Mouse (Mus musculus) hematopoietic stem cell, adult 5-6 weeks (primary cell): Measurements from ENCODE around the gene Ccdc125. TPM values are rescaled to one million over a fixed set of nuclear protein-coding genes. Genes with fewer than 3 reads are reported as not detected.
"Not testable (repeated sequence)": the region's sequence is repeated elsewhere in the genome, so short reads cannot be mapped to it uniquely, and the experiment has no call there.

Experiments used
- ATAC-seq, 2 experiments: fragments of 125-278 bp in 1 of 2; replicated peaks in 1 of 2; 2 replicates each; pipeline ENCODE4 v1.8.0; 2016 to 2017; ENCODE audit warnings: inconsistent platforms in 2 of 2, mild to moderate bottlenecking in 2 of 2, moderate number of reproducible peaks in 2 of 2, low read depth in 1 of 2, moderate TSS enrichment in 1 of 2; ENCODE audit not compliant: low FRiP score in 2 of 2, poor library complexity in 2 of 2, severe bottlenecking in 2 of 2, insufficient read depth in 1 of 2, low TSS enrichment in 1 of 2
- total RNA-seq: library from RNA; stranded (forward); fragments of 172-1452, 232-1000 nt; gene quantifications from 2 replicates; pipeline ENCODE4 v1.2.3, GENCODE M21; 2017

Ccdc125 gene
- total RNA-seq, 1 experiment from 2014 or later, result 23.6 TPM

DNA sequence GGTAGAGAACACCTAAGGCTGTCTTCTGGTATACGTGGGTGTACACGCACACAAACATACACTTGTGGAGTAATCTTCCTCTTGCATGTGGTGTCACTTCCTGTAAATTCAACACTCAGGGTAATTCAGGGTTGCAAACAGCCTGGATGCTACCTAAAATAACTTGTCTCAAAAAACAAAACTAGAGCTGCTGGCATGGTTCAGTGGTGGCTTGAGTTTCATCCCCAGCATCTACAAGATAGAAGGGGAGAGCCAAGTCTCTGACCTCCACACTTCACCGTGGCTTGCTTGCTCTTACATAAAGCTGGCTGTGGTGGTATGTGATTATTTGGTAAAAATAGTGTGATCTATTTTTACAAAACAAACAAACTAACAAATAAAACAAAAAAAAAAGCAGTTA lies 28.0 kb downstream of the Ccdc125 start:
- ATAC-seq, result no peak

DNA sequence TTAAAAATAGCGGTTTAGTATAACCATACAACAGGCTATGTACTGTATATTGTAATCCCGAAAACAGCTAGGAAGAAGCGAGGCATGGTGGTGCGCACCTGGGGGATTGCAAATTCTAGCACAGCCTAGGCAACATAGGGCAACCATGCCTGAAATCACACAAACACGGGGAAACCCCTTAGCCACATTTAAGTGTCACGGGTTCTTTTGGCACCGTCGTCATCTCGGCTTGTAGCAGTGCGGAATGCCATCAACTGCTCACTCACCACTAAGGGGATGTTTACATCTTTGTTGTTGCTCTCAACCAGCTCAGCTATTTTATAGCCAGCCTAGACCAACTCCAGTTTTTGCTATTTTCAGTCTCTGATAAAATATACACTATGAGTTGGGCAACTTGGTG lies 29.3 kb downstream of the Ccdc125 start:
- ATAC-seq, result no peak

DNA sequence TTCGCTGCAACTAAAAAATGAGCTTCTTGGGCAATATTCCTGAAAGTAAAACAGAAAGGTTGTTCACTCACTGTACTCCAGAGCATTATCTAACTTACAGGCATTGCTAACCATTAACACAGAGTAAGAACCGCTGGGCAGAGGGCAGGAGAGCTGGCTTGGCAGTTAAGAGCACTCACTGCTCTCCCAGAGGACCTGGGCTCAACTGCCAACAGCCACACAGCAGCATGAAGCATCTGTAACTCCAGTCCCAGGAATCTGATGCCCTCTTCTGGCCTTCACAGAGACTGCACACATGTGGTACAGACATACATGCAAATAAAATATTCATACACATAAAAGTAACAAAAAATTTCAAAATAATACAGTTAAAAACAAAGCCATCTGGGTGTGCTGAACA lies 34.0 kb downstream of the Ccdc125 start:
- ATAC-seq, result no peak

GRCm38 (mm10) chr13:100706206-100706605 lies 36.7 kb downstream of the Ccdc125 start:
- ATAC-seq, result no peak

GRCm38 (mm10) chr13:100715467-100715866 lies 46.0 kb downstream of the Ccdc125 start:
- ATAC-seq, result no peak

DNA sequence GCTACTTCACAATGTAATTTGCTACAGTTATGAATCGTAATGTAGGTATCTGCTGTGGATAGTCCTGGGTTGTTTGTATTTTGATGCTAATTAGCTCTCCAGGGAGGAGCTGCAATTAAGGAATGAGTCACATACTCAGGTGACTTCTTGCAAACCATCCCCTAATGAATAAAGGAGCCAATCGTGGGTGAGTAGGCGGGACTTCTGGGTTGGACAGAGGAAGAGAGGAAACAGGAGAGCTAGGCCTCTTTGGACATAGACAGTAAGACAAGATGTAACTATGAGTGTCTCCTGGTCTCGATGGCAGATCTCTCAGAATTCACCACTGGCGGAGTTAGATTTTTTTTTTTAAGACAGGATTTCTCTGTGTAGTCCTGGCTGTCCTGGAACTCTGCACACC lies 52.1 kb downstream of the Ccdc125 start:
- no peak for ATAC-seq

GRCm38 (mm10) chr13:100724051-100724754 lies 54.7 kb downstream of the Ccdc125 start:
- ATAC-seq, result no peak

- no peak for ATAC-seq
These were observed 55.7 kb downstream of the Ccdc125 start for GRCm38 (mm10) chr13:100725194-100725593.

GRCm38 (mm10) chr13:100728086-100728485 lies 58.6 kb downstream of the Ccdc125 start:
- no peak for ATAC-seq

DNA sequence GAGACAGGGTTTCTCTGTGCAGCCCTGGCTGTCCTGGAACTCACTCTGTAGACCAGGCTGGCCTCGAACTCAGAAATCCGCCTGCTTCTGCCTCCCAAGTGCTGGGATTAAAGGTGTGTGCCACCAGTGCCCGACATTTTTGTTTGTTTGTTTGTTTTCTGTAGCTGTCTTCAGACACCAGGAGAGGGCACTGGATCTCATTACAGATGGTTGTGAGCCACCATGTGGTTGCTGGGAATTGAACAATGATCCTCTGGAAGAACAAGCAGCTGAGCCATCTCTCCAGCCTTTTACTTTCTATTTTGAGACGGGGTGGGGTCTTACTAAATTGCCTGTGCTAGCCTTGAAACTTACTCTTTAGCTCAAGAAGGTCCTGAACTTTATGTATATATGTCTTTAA lies 59.0 kb downstream of the Ccdc125 start:
- not testable (repeated sequence) for ATAC-seq

GRCm38 (mm10) chr13:100730153-100730860 lies 60.8 kb downstream of the Ccdc125 start:
- peak; percentile 33 to 65 for ATAC-seq

DNA sequence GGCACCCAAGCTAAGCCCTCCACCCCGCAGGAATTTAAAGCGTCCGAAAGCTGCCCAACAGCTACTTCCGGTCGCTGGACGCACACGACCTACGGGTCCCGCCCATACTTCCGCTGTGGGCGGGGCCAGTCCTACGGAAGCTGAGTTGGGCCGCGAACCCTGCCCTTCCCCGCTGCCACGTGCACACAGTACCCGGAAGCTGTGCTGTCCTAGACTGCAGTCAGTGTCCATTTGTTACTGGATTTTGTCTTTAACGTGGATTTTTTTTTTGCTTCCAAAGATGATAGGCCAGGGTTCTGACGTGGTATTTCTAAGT lies 61.3 kb downstream of the Ccdc125 start, which contains the start of gene Cdk7:
Cdk7 (minus strand) TSS at position 79 of the 316 bp plus-strand sequence.
- peak; percentile 99 for ATAC-seq

- ATAC-seq, result not testable (repeated sequence)
These were observed 62.0 kb downstream of the Ccdc125 start for GRCm38 (mm10) chr13:100731462-100732046.

GRCm38 (mm10) chr13:100732756-100733155 lies 63.2 kb downstream of the Ccdc125 start:
- no peak for ATAC-seq

DNA sequence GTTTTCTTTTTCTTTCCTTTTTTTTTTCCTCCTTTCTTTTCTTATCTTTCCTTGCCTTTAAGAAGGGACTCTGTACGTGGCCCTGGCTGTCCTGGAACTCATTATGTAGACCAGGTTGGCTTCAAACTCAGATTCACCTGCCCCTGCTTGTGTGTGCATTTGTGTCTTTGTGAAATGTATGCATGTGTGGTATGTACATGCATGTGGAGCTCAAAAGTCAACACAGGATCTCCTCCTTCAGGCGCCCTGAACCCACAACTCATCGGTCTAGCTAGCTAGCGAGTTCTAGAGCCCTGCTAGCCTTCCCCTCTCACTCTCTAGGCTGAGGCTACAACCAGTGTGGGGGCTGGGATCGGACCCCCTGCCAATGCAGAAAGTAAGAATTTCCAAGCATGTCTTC lies 73.3 kb downstream of the Ccdc125 start:
- ATAC-seq, result no peak

- ATAC-seq, result peak; percentile 14 to 30; a peak in 3 of 4 replicates
These were observed 74.0 kb downstream of the Ccdc125 start for GRCm38 (mm10) chr13:100743346-100744035.

DNA sequence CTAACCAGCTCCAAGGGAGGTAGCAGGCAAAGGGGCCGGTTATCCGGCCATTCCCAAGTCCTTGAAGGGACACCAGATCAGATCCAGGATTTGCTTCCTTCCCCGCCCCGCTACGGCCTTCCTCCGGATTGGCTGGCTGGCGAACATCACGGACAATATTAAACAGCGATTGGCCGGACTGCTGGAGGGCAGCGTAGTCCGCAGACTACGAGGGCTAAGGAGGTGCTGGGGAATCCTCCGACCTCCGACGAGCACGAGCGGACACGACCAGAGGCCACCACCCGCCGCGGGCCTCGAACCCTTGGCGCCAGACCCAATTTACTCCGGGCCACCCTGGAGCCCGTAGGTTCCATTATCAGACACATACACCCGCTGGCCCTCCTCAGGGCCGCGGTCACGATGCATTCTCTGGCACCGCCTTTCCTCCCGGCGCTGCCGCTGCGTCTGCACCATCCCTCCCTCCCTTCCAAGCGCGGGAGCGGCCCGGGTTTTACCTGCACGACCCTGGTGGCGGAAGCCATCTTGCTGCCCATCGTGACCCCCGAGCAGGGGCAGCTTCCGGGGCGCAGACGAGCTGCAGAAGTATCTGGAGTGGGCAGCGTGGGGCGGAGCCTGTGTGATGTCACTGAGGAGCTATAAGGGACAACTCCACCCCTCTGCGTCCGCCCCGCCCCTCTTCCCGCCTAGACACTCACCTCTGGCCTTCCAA lies 74.7 kb downstream of the Ccdc125 start, which contains the start of gene Mrps36:
Mrps36 (minus strand) TSS at position 624 of the 709 bp plus-strand sequence.
- peak; percentile 89 to 95 for ATAC-seq
